Mouse (Mus musculus) neural tube, embryonic 14.5 days (tissue): Measurements from ENCODE around the gene Eps15. TPM values are rescaled to one million over a fixed set of nuclear protein-coding genes. Genes with fewer than 3 reads are reported as not detected.

Source experiments
- ATAC-seq: fragments of 200-750 bp; cut with Nextera tagmentation; 2 replicates; pipeline ENCODE4 v1.8.0; 2017; ENCODE audit warnings: low read depth, mild to moderate bottlenecking, moderate TSS enrichment, moderate library complexity
- H3K27ac ChIP-seq: fragments of 300-500 bp; sonication (generic); 2 replicates; pipeline ENCODE4 v1.5.1; 2014; ENCODE audit warnings: low read depth, mild to moderate bottlenecking, control low read depth, low read length, moderate library complexity, mixed read lengths
- H3K27me3 ChIP-seq: fragments of 300-500 bp; sonication (generic); 2 replicates; pipeline ENCODE4 v1.6.1; 2014; ENCODE audit warnings: low read length; ENCODE audit not compliant: control insufficient read depth, insufficient read depth
- H3K36me3 ChIP-seq: fragments of 300-500 bp; sonication (generic); 2 replicates; pipeline ENCODE4 v1.6.1; 2014; ENCODE audit warnings: low read length, mixed read lengths; ENCODE audit not compliant: control insufficient read depth, insufficient read depth
- H3K4me1 ChIP-seq: fragments of 300-500 bp; sonication (generic); 2 replicates; pipeline ENCODE4 v1.6.1; 2014; ENCODE audit warnings: low read length; ENCODE audit not compliant: control insufficient read depth, insufficient read depth
- H3K4me2 ChIP-seq: fragments of 300-500 bp; sonication (generic); 2 replicates; pipeline ENCODE4 v1.6.1; 2014; ENCODE audit warnings: mild to moderate bottlenecking, low read depth, low read length, control low read depth
- H3K4me3 ChIP-seq: fragments of 300-500 bp; sonication (generic); 2 replicates; pipeline ENCODE4 v1.5.1; 2014; ENCODE audit warnings: low read depth, low read length, control low read depth, mixed read lengths
- H3K9ac ChIP-seq: fragments of 300-500 bp; sonication (generic); replicated peaks from 2 replicates; pipeline ENCODE4 v1.6.1; 2014; ENCODE audit warnings: low read depth, mild to moderate bottlenecking, control low read depth, low read length, mixed read lengths
- H3K9me3 ChIP-seq: fragments of 300-500 bp; sonication (generic); 2 replicates; pipeline ENCODE4 v1.6.1; 2016; ENCODE audit warnings: low read length; ENCODE audit not compliant: control insufficient read depth
- WGBS: fragments of 180-500 bp; shearing (Covaris S2); extraction: QIAGEN DNeasy Blood & Tissue Kit; methylation state at CpG from one replicate; pipeline ENCODE4 v1.1.7; 2014; 5-methylcytosine and 5-hydroxymethylcytosine counted together
- polyA plus RNA-seq: library from polyadenylated mRNA; unstranded; fragments of >200 nt; fragmentation: Nextera tagmentation; extraction: Ambion mirVana; gene quantifications from 2 replicates; pipeline ENCODE4 v1.2.1, GENCODE M21; 2014

Gene Eps15
- polyA plus RNA-seq, 1 experiment from 2014 or later: 82.4 TPM

GRCm38 (mm10) chr4:109281946-109282345 lies 1.9 kb downstream of the Eps15 start:
- H3K9me3 ChIP-seq: no peaks in the 10 kb centered on the region
- no peaks in the 10 kb centered on the region for H3K36me3 ChIP-seq
- H3K9ac ChIP-seq: no peak overlapping the region
- no peaks in the 10 kb centered on the region; the same call in 1 of the 2 replicates for H3K27me3 ChIP-seq
- H3K4me2 ChIP-seq: peak overlapping the region; percentile 79
- no peak overlapping the region for H3K27ac ChIP-seq
- WGBS: 89% methylated on average over 1 of the region's 1 CpGs
- H3K4me1 ChIP-seq: no peaks in the 10 kb centered on the region
- ATAC-seq: no peak
- H3K4me3 ChIP-seq: 0 out of 2 replicates have a peak overlapping the region, but pooled peaks have one; percentile 69

GRCm38 (mm10) chr4:109294629-109295028 lies 14.6 kb downstream of the Eps15 start:
- no peak for ATAC-seq
- no peak overlapping the region for H3K27ac ChIP-seq
- H3K9ac ChIP-seq: no peak overlapping the region
- H3K4me3 ChIP-seq: no peak overlapping the region
- no peaks in the 10 kb centered on the region for H3K9me3 ChIP-seq
- no peaks in the 10 kb centered on the region for H3K36me3 ChIP-seq
- no peaks in the 10 kb centered on the region for H3K4me1 ChIP-seq
- H3K27me3 ChIP-seq: no peaks in the 10 kb centered on the region
- no peak overlapping the region for H3K4me2 ChIP-seq

DNA sequence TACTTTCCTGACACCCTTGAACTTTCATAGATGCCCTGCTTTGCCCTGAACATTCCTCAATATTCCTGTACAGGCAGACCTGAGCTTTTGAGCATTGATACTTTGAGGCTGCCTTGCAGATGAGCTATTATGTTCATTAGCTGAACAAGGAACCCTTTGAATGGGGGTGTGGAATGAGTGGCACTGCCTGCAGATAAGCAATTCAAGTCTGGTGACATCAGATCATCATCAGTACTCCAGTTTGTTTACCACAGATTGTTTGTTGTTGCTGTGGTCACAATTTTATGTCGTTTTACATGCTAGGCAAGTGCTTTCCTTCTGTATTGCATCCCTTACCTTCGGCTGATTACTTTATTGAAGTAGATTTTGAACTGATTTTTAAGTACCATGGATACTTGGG lies 16.4 kb downstream of the Eps15 start:
- H3K36me3 ChIP-seq: no peaks in the 10 kb centered on the region
- H3K27ac ChIP-seq: no peak overlapping the region
- no peaks in the 10 kb centered on the region for H3K27me3 ChIP-seq
- H3K4me2 ChIP-seq: no peak overlapping the region
- 82% methylated on average over 2 of the region's 2 CpGs for WGBS
- no peaks in the 10 kb centered on the region for H3K9me3 ChIP-seq
- H3K4me1 ChIP-seq: no peaks in the 10 kb centered on the region
- ATAC-seq: no peak
- no peak overlapping the region for H3K9ac ChIP-seq
- H3K4me3 ChIP-seq: no peak overlapping the region

DNA sequence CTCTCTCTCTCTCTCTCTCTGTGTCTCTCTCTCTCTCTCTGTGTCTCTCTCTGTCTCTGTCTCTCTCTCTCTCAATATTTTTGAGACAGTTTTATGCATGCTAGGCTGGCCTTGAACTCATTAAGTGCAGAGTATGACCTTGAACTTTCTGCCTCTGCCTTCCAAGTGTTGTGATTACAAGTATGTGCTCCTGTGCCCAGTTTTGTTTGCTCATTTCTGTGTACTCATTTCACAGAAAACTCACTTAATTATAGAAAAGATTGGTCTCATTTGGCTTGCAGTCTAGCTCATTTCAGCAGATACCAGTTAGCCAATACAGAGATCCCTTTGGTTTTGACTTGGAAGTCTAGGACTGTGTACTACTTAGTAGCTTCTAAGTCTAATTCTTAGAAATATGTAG lies 19.1 kb downstream of the Eps15 start:
- Histone ChIP-seq H3K4me3 (no peak overlapping the region), H3K27ac (no peak overlapping the region), H3K4me1 (no peaks in the 10 kb centered on the region), H3K36me3 (no peaks in the 10 kb centered on the region), H3K9ac (no peak overlapping the region), H3K4me2 (no peak overlapping the region), H3K27me3 (no peaks in the 10 kb centered on the region), H3K9me3 (no peaks in the 10 kb centered on the region)
- ATAC-seq: no peak

GRCm38 (mm10) chr4:109316941-109317894 lies 37.1 kb downstream of the Eps15 start:
- Histone ChIP-seq H3K9me3 (no peaks in the 10 kb centered on the region), H3K4me2 (no peak overlapping the region), H3K4me1 (no peaks in the 10 kb centered on the region), H3K36me3 (no peaks in the 10 kb centered on the region), H3K27ac (no peak overlapping the region), H3K27me3 (no peaks in the 10 kb centered on the region), H3K9ac (no peak overlapping the region), H3K4me3 (no peak overlapping the region)
- ATAC-seq: no peak

- Histone ChIP-seq H3K36me3 (no peaks in the 10 kb centered on the region), H3K4me2 (no peak overlapping the region), H3K4me1 (no peaks in the 10 kb centered on the region), H3K9ac (no peak overlapping the region), H3K27me3 (no peaks in the 10 kb centered on the region), H3K27ac (no peak overlapping the region), H3K9me3 (no peaks in the 10 kb centered on the region), H3K4me3 (no peak overlapping the region)
- WGBS: 87% methylated on average over 4 of the region's 4 CpGs
- ATAC-seq: no peak
These were observed 56.7 kb downstream of the Eps15 start for GRCm38 (mm10) chr4:109336796-109337195.

- 72% methylated on average over 1 of the region's 1 CpGs for WGBS
- H3K4me2 ChIP-seq: no peak overlapping the region
- H3K36me3 ChIP-seq: no peaks in the 10 kb centered on the region
- no peaks in the 10 kb centered on the region for H3K9me3 ChIP-seq
- no peaks in the 10 kb centered on the region for H3K27me3 ChIP-seq
- no peak overlapping the region for H3K4me3 ChIP-seq
- no peak for ATAC-seq
- H3K27ac ChIP-seq: no peak overlapping the region
- no peak overlapping the region for H3K9ac ChIP-seq
- H3K4me1 ChIP-seq: 0 out of 2 replicates have a peak, but pooled peaks cover 2% of the 10 kb centered on the region
These were observed 61.2 kb downstream of the Eps15 start for GRCm38 (mm10) chr4:109341222-109341621.

GRCm38 (mm10) chr4:109342783-109343485 lies 62.9 kb downstream of the Eps15 start:
- peak overlapping the region; percentile 68 for H3K9ac ChIP-seq
- no peaks in the 10 kb centered on the region for H3K36me3 ChIP-seq
- H3K4me1 ChIP-seq: 0 out of 2 replicates have a peak, but pooled peaks cover 2% of the 10 kb centered on the region
- H3K4me3 ChIP-seq: peak overlapping the region; percentile 45
- H3K4me2 ChIP-seq: peak overlapping the region; percentile 1; the same call in 1 of the 2 replicates
- peak; percentile 93 for ATAC-seq
- WGBS: 36% methylated on average over 4 of the region's 4 CpGs
- H3K27me3 ChIP-seq: no peaks in the 10 kb centered on the region
- no peaks in the 10 kb centered on the region for H3K9me3 ChIP-seq
- peak overlapping the region; percentile 13; the same call in 1 of the 2 replicates for H3K27ac ChIP-seq

DNA sequence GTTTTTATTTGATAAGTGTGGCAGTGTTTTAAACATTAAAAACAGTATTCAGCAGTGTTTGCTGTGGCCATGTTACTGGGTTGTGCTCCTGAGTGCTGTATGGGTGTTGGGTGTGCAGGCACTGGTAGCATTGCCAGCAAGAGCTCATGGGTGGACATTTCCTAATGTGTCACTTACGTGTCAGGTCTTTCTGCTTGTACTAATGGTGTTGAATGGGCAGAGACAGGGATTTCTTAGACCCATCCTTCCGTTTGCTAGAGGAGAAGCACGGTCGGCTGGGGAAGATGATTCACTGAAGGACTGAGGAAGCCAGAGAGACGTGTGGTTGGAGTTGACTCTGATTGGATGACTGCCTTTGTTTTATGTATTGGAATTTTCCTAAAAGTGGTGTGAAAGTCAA lies 63.8 kb downstream of the Eps15 start:
- no peaks in the 10 kb centered on the region for H3K36me3 ChIP-seq
- peak overlapping the region; percentile 48; the same call in 1 of the 2 replicates for H3K27ac ChIP-seq
- peak overlapping the region; percentile 45 for H3K4me3 ChIP-seq
- peak; percentile 55; the same call in 1 of the 2 replicates for ATAC-seq
- peak overlapping the region; percentile 43 for H3K4me2 ChIP-seq
- no peaks in the 10 kb centered on the region for H3K9me3 ChIP-seq
- peak overlapping the region; percentile 53 for H3K9ac ChIP-seq
- WGBS: 38% methylated on average over 5 of the region's 5 CpGs
- 0 out of 2 replicates have a peak, but pooled peaks cover 2% of the 10 kb centered on the region for H3K4me1 ChIP-seq
- H3K27me3 ChIP-seq: no peaks in the 10 kb centered on the region
